Mouse (Mus musculus) spleen, postnatal 4 days (tissue): ENCODE data around the gene Etv4.
A peak's percentile ranks its signal among the peaks of the same experiment; 100 is the strongest.

Experiments
- DNase-seq, 2 experiments: peaks; one replicate each; pipeline ENCODE4 v3.0.0; 2022; ENCODE audit warnings: low spot score in 2 of 2

Gene Etv4

GRCm38 (mm10) chr11:101785852-101786205 lies 658 bp upstream of the Etv4 start:
- no peak for DNase-seq

- no peak for DNase-seq
Measured at GRCm38 (mm10) chr11:101784488-101785142, 556 bp downstream of the Etv4 start.

DNA sequence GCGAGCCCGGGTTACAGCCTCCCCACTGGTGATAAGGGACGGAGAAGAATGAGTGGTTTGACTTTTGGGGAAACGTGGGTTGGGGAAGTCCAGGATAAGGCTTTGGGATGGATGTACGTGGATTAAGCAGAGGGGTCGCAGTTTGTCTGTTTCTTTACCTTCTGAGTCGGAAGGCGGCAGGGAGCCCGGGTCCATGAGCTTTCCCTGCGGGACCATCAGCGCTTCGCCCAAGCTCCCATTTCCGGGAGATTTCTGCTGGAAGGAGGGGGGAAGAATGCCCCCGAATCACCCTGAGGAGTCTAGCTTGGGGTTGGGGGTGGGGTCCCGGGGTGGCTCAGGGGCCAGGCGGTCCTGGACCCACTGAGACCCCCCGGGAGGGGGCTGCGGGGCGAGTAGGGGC lies 1.1 kb downstream of the Etv4 start:
- no peak for DNase-seq

GRCm38 (mm10) chr11:101783584-101783983 lies 1.6 kb downstream of the Etv4 start:
- DNase-seq = no peak

DNA sequence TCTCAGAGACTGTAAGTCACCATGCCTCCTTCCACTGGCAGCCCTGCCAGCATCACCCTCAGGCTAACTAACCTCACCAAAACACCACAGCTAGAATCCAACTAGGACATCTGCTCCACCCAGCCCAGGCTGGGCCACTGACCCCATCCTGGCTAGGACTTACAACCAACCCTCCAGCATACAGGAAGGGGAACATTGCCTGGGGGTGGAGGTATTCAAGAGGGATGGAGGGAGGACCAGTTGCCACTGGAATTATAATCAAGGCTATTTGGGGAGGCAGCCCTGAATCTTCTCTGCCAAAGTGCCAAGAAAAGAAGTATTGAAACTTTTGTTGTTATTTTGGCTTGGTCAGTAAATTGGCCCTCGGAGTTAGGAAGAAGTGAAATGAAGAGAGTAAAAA lies 2.0 kb downstream of the Etv4 start:
- DNase-seq = no peak

GRCm38 (mm10) chr11:101776846-101777245 lies 8.3 kb downstream of the Etv4 start:
- DNase-seq = no peak

DNA sequence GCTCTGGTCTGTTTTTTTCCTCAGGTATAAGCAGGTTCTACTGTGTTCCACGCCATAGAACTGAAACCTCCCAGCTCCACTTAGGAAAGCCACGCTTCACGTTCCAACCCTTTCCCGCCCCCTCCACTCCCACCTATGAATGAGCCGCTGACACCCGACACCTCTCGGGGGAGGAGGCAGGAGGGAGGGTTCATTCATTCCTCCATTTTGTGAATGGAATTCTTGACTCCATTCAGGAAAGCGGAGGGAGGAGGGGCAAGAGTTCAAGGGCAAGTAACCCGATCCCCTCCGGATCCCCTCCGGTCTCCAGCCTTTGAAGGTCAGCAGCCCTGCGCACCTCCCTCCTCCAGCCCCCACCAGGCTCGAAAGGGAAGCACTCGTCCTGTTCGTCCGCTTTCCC lies 12.7 kb downstream of the Etv4 start:
- DNase-seq = no peak

GRCm38 (mm10) chr11:101772027-101772426 lies 13.1 kb downstream of the Etv4 start:
- DNase-seq = no peak

- no peak for DNase-seq
Measured at GRCm38 (mm10) chr11:101770266-101770665, 14.9 kb downstream of the Etv4 start.

DNA sequence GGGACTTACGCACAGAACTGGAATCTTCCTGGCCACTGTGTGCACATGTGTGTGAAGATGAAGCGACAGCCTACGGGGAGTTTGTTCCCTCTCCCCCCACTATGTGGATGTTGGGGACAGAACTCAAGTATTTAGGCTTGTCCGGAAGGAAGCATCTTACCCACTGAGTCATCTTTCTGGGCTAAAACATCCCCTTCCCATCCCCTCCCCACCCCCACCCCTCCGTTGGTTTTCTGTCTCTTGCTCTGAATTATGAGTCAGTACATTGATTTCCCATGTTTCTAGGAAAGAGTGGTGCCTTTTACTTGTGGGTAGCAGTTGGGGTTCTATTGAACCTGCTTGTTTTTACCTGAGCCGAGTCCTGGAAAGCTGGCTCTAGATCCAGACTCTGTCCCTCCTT lies 16.4 kb downstream of the Etv4 start:
- DNase-seq = no peak

- DNase-seq = no peak
Measured at GRCm38 (mm10) chr11:101767326-101767725, 17.8 kb downstream of the Etv4 start.

DNA sequence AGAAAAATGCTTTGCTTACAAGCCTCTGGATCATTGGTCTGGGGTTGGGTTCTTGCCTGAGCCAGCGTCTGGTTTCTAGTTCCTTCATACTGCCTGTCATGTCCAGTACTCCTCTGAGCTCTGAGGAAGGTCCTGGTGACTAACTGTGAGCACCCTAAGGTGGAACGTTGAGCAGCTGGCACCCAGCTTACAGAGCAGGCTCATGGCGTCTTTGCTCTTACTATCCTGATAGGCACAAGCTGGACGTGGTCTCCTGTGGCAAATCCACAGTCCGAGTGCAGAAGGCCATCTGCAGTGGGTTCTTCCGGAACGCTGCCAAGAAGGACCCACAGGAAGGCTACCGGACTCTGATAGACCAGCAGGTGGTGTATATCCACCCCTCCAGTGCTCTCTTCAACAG lies 20.6 kb downstream of the Etv4 start:
- no peak for DNase-seq

DNA sequence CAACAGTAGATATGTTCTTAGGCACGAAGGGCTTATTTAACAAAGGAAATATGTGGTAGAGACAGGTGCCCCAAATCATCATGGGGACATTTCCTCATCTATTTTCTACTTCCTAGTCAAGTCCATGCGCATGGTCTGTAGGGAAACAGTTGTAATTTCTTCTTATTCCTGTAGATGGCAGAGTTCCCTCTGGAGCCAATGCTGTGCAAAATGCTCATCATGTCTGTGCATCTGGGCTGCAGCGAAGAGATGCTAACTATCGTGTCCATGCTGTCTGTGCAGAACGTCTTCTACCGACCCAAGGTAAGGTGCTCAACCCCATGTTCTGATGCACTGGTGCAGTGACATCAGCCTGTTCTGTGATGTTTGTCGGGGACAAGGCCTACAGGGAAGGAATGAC lies 21.4 kb downstream of the Etv4 start:
- DNase-seq = no peak

DNA sequence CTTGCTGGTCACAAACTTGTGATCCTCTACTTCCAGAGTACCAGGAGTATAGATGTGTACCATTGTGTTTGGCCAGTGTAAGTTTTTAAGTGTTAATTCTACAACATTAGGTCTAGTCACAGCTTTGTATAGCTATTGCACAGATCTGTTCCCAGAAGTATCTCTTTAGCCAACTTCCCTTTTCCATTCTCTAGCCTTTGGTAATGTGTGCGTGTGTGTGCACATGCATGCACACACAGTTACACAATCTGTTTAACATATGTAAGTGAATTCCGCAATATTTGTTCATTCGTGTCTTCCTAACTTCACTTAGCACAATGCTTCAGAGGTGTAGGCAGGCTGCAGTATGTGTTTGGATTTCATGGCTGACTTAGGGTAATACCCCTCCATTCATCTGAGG lies 25.6 kb downstream of the Etv4 start:
- no peak for DNase-seq

DNA sequence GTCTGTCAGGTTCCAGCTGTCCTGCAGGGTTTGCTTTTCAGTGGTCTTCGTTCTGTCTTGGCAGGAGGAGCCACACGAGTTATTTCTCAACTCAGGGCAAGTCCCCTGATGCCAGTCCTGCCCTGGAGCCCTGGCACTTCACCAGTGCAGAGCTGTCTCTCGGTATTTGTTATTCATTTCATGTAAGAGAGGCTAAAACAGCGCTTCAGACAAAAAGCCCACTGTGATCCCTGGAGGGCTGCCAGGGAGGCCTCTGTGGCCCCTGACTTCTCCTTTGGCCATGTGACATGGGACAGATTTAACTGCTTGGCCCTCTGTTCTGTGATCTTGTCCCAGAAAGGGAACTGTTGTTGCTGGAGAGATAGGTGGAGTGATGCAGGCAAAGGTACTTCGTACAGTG lies 26.7 kb downstream of the Etv4 start:
- DNase-seq = no peak

DNA sequence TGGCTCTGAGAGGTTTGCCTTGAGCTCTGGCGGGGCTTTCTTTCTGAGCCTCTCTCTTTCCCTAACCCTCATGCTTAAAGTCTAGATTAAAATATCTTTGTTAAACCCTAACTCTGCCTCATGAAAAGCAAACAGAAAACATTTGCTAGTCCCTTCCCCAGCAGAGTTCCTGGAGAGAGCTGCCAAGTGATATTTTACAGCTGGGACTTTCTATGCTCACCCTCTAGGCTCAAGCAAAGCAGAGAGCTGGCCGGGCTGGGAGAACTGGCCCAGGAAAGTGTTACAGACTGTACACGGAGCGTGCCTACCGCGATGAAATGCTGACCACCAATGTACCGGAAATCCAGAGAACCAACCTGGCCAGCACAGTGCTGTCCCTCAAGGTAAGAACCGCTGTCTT lies 27.8 kb downstream of the Etv4 start:
- DNase-seq = no peak

DNA sequence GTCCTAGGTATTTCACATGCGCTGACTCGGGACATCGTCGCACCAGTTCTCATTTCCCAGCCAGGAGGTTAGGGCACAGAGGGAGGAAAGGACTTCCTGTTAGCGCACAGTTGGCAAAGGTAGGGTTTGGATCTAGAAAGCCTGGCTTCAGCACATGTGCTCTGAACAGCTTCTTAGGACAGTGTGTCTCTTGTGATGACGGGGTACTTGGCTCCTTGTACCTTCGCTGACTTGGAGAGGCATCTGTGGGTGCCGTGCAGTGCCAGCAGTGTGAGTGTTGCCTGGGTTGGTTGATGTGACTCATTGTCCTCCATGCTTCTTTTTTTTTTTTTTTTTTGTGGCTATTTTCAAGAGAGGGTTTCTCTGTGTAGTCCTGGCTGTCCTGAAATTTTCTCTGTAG lies 28.6 kb downstream of the Etv4 start:
- DNase-seq = no peak

DNA sequence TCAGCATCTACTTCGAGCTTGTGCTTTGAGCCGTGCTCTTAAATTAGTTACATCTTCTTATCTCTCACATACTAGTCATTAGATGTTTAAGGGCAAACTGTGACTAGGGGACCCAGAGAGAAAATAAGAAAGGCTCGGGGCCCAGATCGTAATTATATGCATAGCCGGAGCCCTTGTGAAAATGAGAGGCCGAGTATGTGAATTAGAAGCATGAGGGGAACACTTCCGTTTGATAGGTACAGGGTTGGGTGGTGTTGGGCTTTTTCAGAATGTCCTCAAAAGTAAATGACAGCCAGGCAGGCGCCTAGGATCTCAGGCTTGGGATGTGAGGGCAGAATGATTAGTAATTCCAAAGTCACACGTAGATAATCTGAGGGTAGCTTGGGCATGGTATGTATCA lies 51.6 kb downstream of the Etv4 start:
- no peak for DNase-seq

DNA sequence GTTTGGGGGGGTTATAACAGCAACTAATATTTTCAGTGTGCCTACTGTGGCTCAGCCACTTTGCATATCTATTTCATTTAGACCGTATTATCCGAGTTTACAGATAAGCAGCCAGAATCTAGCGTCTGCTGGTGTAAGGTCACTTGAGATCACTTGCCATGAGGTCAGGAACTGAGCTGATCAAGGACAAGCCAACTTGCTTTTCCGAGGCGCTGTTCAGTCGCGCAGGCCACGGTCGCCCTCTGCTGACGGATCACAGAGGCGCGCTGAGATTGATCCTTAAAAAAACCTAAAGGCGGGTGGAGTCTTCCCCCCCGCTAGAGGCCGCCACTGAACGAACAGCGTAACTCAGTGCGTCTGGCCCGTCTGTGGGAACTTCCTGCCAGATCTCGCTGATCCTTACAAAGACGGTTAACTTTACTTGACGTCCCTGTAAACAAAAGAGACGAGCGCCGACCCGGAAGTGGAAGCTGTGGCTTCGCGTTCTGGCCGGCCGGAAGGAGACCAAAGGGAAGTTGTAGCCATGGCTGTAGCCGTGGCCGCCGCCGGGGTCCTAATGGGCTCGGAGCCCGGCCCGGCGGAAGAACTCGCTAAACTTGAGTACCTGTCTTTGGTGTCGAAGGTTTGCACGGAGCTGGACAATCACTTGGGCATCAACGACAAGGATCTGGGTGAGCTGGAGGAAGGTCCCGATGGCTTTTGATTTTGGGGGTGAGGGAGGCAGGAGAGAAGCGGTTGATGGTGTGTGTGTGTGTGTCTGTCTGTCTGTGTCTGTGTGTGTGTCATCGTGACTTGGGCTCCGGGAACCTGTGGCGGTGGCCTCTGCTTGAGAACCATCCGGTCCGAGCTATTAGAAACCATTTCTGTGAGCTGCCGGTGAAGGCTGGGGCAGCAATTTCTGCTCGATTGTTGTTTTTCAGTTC lies 52.4 kb downstream of the Etv4 start, which contains the start of gene Dhx8:
Gene Dhx8 (plus strand): TSS at position 402 of the 923 bp plus-strand sequence.
- DNase-seq = peak; percentile 96 to 100

- DNase-seq = no peak
Measured at GRCm38 (mm10) chr11:101729308-101729707, 55.9 kb downstream of the Etv4 start.

DNA sequence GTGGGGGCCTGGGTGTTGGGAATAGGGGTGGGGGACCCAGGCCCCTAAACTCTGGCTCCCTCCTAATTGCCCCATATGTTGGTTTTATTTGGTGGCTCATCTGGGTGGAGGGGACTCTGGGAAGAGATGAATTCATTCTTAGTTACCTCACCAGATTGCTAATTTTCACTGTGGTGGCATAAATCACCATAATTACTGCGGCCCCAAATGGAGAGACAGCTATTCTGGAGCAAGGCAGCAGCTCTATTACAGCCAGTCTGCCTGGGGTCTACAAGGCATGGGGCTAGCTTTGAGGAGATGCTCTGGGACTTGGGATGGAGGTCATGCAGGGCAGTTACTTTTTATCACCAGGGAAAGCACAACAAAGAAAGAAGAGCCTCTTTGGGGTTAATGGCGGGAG lies 58.4 kb downstream of the Etv4 start:
- DNase-seq = no peak

- DNase-seq = no peak
Measured at GRCm38 (mm10) chr11:101725043-101725442, 60.1 kb downstream of the Etv4 start.

DNA sequence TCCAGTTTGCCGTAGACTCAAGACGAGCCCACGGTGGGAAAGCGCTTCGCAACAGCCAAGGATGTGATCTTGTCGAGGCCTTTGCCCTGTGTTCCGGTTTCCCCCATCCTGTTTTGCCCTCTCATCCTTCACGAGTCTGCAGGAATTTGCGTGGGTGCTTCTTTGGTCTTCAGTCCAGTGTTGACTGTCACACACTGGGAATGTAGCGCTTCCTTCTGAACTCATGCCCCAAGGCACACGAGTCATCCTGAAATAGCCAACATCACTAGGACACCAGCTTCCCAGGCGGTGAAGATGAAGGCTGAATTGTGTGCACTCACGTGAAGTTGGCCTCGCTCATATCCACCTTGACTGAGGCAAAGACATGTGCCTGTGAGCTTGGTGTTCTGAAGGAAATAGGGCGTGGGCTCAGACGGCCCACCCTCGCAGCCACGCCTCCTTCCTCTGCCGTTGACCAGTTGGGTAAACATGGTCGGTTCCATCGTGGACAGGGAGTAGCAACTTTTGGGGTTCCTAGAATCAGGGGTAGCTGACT lies 65.1 kb downstream of the Etv4 start:
- no peak for DNase-seq
